Mouse (Mus musculus): Measurements from ENCODE around the gene Rpl3.

DNA sequence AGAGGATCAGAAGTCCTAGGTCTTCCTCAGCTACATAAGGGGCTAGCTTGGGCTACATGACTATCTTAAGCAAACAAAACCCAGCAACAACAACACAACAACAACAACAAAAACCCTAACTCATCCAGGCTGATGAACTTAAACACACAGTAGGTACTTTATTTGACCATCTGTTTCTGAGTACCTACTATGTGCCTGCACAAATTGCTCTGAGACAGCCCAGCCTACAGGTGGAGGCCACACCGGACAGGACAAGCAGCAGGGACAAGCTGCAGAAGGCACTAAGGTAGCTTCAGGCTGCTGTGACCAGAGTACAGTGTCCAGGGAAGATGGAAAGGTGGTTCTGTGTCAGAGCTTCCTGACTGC, 18.4 kb downstream of the Rpl3 start:
- no peak for TF ChIP-seq TAL1 (conservative IDR thresholded peaks at IDR 0.05; ENCODE audit: low read depth, low read length)
- no peak for TF ChIP-seq CTCF (IDR thresholded peaks at IDR 0.05; ENCODE audit: low read depth, low read length)
- TF ChIP-seq GATA1 (IDR thresholded peaks at IDR 0.05; ENCODE audit: borderline replicate concordance, low read length): no peak
- TF ChIP-seq GATA2 (IDR thresholded peaks at IDR 0.05; ENCODE audit: borderline replicate concordance, low read depth, low read length): no peak
